Mouse (Mus musculus) bone marrow, adult 2 months (tissue): ENCODE measurements at regions not wholly inside any gene's neighbourhood (a gene's known extent, or its start where the extent isn't known, plus 50 kb on each side); places are given as distances from the start of the nearest gene placed in this dataset.

ENCODE experiments used
- CTCF ChIP-seq: fragments of 200-500 bp; IDR thresholded peaks from 2 replicates; pipeline ENCODE4 v1.5.1; 2011; ENCODE audit warnings: low read length, control low read depth; ENCODE audit not compliant: control insufficient read depth, insufficient read depth
- POLR2A ChIP-seq: fragments of 200-500 bp; IDR thresholded peaks from 2 replicates; pipeline ENCODE4 v1.6.1; 2011; ENCODE audit warnings: low read depth, mild to moderate bottlenecking, control low read depth, low read length, borderline replicate concordance; ENCODE audit not compliant: control insufficient read depth

DNA sequence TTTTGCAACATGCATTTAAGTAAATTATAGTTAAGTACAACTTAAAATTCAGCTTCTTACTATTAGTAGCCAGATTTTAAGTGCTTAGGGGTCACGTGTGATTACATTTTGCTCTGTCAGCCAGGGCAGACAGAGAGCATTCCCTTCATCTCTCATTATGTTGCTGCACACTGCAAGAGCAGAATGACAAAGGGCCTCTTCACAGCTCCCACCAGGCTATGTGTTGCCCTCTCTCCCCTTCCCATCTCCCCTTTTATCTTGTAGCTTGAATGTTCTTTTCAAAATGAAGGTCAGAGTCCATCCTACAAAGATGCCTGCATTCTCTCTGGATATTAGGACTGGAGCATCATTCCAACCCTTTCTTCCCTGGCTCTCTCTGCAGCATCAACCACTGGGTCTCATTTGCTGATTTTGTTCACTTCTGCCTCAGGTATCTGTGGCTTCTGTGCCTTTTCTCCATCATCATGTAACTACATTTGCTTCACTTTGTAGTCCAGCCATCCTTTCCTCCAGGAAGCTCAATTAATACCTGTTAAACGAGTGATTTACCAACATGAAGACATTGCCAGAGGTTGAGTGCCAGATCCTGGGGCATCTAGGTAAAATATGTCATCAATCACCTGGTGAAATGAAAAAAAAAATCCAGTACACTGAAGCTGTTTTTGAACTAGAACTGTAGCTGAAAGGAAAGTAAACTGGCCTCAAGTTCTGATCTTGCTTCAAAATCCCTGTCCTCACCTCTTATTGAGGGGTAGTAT is 571.6 kb downstream of the Btbd3 start:
- TF ChIP-seq CTCF (no peak), POLR2A (no peak)
